Mouse (Mus musculus) stomach, postnatal 0 days (tissue): ENCODE data around the gene Nr2f6. TPM values are rescaled to one million over a fixed set of nuclear protein-coding genes. Genes with fewer than 3 reads are reported as not detected.

Source experiments
- ATAC-seq: fragments of 200-750 bp; cut with Nextera tagmentation; 2 replicates; pipeline ENCODE4 v1.8.0; 2017; ENCODE audit not compliant: low FRiP score, low TSS enrichment
- DNase-seq: peaks from one replicate; pipeline ENCODE4 v3.0.0-alpha.2; 2016; ENCODE audit warnings: low spot score
- H3K27ac ChIP-seq: fragments of 300-500 bp; sonication (generic); replicated peaks from 2 replicates; pipeline ENCODE4 v1.5.1; 2014; ENCODE audit warnings: mild to moderate bottlenecking, control low read depth
- H3K27me3 ChIP-seq: fragments of 300-500 bp; sonication (generic); 2 replicates; pipeline ENCODE4 v1.6.1; 2014; ENCODE audit warnings: low read length; ENCODE audit not compliant: control insufficient read depth, insufficient read depth
- H3K36me3 ChIP-seq: fragments of 300-500 bp; sonication (generic); 2 replicates; pipeline ENCODE4 v1.6.1; 2014; ENCODE audit warnings: low read length, mixed read lengths; ENCODE audit not compliant: control insufficient read depth, insufficient read depth
- H3K4me1 ChIP-seq: fragments of 300-500 bp; sonication (generic); replicated peaks from 2 replicates; pipeline ENCODE4 v1.6.1; 2014; ENCODE audit warnings: antibody characterized with exemption; ENCODE audit not compliant: control insufficient read depth, insufficient read depth
- H3K4me2 ChIP-seq: fragments of 300-500 bp; sonication (generic); replicated peaks from 2 replicates; pipeline ENCODE4 v1.6.1; 2014; ENCODE audit warnings: low read depth, mild to moderate bottlenecking, control low read depth, moderate library complexity
- H3K4me3 ChIP-seq: fragments of 300-500 bp; sonication (generic); 2 replicates; pipeline ENCODE4 v1.5.1; 2014; ENCODE audit warnings: low read depth, low read length, control low read depth
- H3K9ac ChIP-seq: fragments of 300-500 bp; sonication (generic); 2 replicates; pipeline ENCODE4 v1.6.1; 2014; ENCODE audit warnings: mild to moderate bottlenecking, low read length, control low read depth, mixed read lengths
- H3K9me3 ChIP-seq: fragments of 300-500 bp; sonication (generic); 2 replicates; pipeline ENCODE4 v1.6.1; 2016; ENCODE audit warnings: low read length; ENCODE audit not compliant: control insufficient read depth
- CTCF ChIP-seq: IDR thresholded peaks from 2 replicates; pipeline ENCODE4 v1.5.1; 2016; ENCODE audit warnings: antibody characterized with exemption, low read depth, mild to moderate bottlenecking, moderate library complexity
- EP300 ChIP-seq: optimal IDR thresholded peaks from 2 replicates; pipeline ENCODE3; 2016; ENCODE audit warnings: antibody characterized with exemption
- WGBS: fragments of 180-500 bp; shearing (Covaris S2); extraction: QIAGEN DNeasy Blood & Tissue Kit; methylation state at CpG from one replicate; pipeline ENCODE4 v1.1.7; 2014; 5-methylcytosine and 5-hydroxymethylcytosine counted together
- polyA plus RNA-seq: library from polyadenylated mRNA; unstranded; fragments of >200 nt; fragmentation: Nextera tagmentation; extraction: Ambion mirVana; gene quantifications from 2 replicates; pipeline ENCODE4 v1.2.1, GENCODE M21; 2015

Nr2f6 gene
- polyA plus RNA-seq, 1 experiment from 2014 or later = 47.0 TPM

DNA sequence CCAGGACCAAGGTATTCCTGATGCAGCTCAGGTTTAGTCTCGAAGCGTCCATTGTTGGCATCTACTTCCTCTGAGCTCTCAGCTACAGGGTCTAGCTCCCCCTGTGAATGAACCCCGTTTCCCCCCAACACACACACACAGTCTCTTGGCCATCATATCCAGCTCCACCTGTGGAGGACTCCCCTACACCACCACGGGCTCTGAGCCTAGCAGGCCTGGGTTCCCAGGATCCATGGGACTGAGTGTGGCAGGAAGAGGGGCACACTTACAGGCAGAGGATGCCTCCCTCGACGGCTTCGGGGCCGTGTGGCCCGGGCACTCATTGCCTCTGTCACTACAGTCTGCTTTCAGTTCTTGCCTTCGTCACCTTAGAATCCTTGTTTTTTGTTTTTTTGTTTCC lies 13.3 kb upstream of the Nr2f6 start:
- Histone ChIP-seq H3K4me1 (peaks cover 5% of the 10 kb centered on the region; the same call in 1 of the 2 replicates), H3K27ac (no peak overlapping the region), H3K9ac (no peak overlapping the region), H3K27me3 (no peaks in the 10 kb centered on the region), H3K4me2 (peak overlapping the region; percentile 17; the same call in 1 of the 2 replicates), H3K4me3 (no peak overlapping the region), H3K9me3 (no peaks in the 10 kb centered on the region), H3K36me3 (peaks cover 6% of the 10 kb centered on the region; the same call in 1 of the 2 replicates)
- DNase-seq (no peak), ATAC-seq (no peak)
- TF ChIP-seq CTCF (no peak), EP300 (no peak)
- WGBS = 84% methylated on average over 10 of the region's 10 CpGs

DNA sequence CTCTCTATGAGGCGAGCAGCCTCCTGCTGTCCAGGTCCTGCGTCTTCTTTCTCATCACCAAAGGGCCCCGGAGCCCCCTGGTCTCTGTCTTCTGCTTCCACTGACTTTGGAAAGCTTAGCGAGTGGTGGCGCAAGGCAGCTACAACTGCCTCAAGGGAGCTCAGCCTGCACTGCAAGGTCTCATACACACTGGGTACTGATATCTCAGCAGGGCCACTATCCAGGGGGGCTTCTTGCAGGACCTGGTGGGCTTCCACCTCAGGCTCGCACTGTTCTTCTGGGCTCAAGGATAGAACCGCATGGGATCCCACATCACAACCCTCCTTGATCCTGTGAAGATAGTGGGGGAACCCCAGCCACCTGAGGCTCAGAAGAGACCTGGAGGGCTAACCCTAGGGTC lies 12.7 kb upstream of the Nr2f6 start:
- Histone ChIP-seq H3K36me3 (peaks cover 6% of the 10 kb centered on the region; the same call in 1 of the 2 replicates), H3K4me2 (peak overlapping the region; percentile 17; the same call in 1 of the 2 replicates), H3K9ac (no peak overlapping the region), H3K9me3 (no peaks in the 10 kb centered on the region), H3K27me3 (no peaks in the 10 kb centered on the region), H3K4me3 (no peak overlapping the region), H3K4me1 (peaks cover 5% of the 10 kb centered on the region; the same call in 1 of the 2 replicates), H3K27ac (no peak overlapping the region)
- no peak for DNase-seq
- ATAC-seq = no peak
- WGBS = 77% methylated on average over 7 of the region's 7 CpGs
- no peak for TF ChIP-seq CTCF
- TF ChIP-seq EP300 = no peak

DNA sequence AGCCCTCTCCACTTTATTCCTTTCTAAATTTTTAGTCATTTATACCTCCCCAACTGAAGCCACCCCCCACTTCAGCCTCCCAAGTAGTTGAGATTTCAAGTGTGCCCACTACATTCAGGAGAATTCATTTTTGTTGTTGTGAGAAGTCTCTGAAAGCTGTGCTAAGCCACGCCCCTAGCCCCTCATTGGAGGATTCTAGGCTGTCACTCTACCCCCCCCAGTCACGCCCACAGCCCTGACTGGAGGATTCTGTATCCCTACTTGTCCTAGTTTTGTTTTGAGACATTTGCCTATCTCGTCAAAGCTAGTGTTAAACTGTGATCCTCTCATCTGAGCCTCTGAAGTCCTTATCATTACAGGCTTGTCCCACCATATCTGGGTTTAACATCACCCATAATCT lies 11.1 kb upstream of the Nr2f6 start:
- Histone ChIP-seq H3K27me3 (no peaks in the 10 kb centered on the region), H3K27ac (no peak overlapping the region), H3K4me3 (no peak overlapping the region), H3K9me3 (no peaks in the 10 kb centered on the region), H3K4me1 (peaks cover 5% of the 10 kb centered on the region; the same call in 1 of the 2 replicates), H3K36me3 (no peaks in the 10 kb centered on the region), H3K4me2 (no peak overlapping the region), H3K9ac (no peak overlapping the region)
- DNase-seq (no peak), ATAC-seq (no peak)
- WGBS = 23% methylated on average over 3 of the region's 3 CpGs
- TF ChIP-seq CTCF (no peak), EP300 (no peak)

GRCm38 (mm10) chr8:71392391-71392790 lies 10.6 kb upstream of the Nr2f6 start:
- no peak for TF ChIP-seq EP300
- TF ChIP-seq CTCF = no peak
- Histone ChIP-seq H3K27me3 (no peaks in the 10 kb centered on the region), H3K36me3 (no peaks in the 10 kb centered on the region), H3K4me2 (no peak overlapping the region), H3K9ac (no peak overlapping the region), H3K4me1 (peaks cover 2% of the 10 kb centered on the region; the same call in 1 of the 2 replicates), H3K9me3 (no peaks in the 10 kb centered on the region), H3K4me3 (no peak overlapping the region), H3K27ac (no peak overlapping the region)
- DNase-seq (no peak), ATAC-seq (no peak)
- WGBS = 74% methylated on average over 5 of the region's 5 CpGs

- H3K27ac ChIP-seq = no peak overlapping the region
- 84% methylated on average over 2 of the region's 2 CpGs for WGBS
- no peak for TF ChIP-seq CTCF
- no peak for TF ChIP-seq EP300
- DNase-seq (no peak), ATAC-seq (no peak)
- no peak overlapping the region for H3K9ac ChIP-seq
- no peak overlapping the region for H3K4me3 ChIP-seq
- H3K4me2 ChIP-seq = no peak overlapping the region
- no peaks in the 10 kb centered on the region for H3K27me3 ChIP-seq
- no peaks in the 10 kb centered on the region for H3K36me3 ChIP-seq
- no peaks in the 10 kb centered on the region for H3K4me1 ChIP-seq
- no peaks in the 10 kb centered on the region for H3K9me3 ChIP-seq
Observed at GRCm38 (mm10) chr8:71391696-71392095, 9.9 kb upstream of the Nr2f6 start.

- Histone ChIP-seq H3K9ac (no peak overlapping the region), H3K36me3 (no peaks in the 10 kb centered on the region), H3K4me2 (no peak overlapping the region), H3K27ac (no peak overlapping the region), H3K9me3 (no peaks in the 10 kb centered on the region), H3K4me3 (no peak overlapping the region), H3K27me3 (no peaks in the 10 kb centered on the region), H3K4me1 (no peaks in the 10 kb centered on the region; the same call in 1 of the 2 replicates)
- DNase-seq (no peak), ATAC-seq (no peak)
- 41% methylated on average over 1 of the region's 1 CpGs for WGBS
- TF ChIP-seq EP300 (no peak), CTCF (no peak)
Observed at GRCm38 (mm10) chr8:71388267-71388666, 6.5 kb upstream of the Nr2f6 start.
